Mouse (Mus musculus): ENCODE data around the gene Nek8.

Gene Nek8

DNA sequence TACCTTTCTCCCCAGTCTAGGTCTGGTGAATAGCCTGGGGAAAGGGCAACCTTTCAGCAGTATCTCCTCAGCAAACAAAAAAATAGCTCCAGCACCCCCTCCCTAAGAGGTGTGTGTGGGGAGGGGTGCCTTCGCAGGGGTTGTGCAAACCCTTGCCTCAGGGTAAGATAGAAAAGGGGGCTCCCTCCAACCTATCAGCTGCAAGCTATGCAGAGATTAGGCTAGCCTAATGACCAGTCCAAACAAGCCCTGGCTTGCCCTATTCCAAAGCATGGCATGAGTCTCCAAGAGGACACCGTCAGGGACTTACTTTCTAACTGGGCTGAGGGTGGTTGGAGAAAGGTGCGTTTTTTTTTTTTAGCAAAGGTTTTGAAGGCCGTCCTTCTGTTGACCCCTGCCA lies 10.3 kb downstream of the Nek8 start:
- no peak for DNase-seq (ENCODE audit: low read depth)

- peak; percentile 78 for DNase-seq (ENCODE audit: low read depth)
These were observed 10.7 kb downstream of the Nek8 start for GRCm38 (mm10) chr11:78165761-78166109.

- no peak for DNase-seq (ENCODE audit: low read depth)
These were observed 11.3 kb downstream of the Nek8 start, which contains the start of gene Traf4 for GRCm38 (mm10) chr11:78164924-78165760. Gene Traf4, minus strand, starts transcription at chr11:78165589.

DNA sequence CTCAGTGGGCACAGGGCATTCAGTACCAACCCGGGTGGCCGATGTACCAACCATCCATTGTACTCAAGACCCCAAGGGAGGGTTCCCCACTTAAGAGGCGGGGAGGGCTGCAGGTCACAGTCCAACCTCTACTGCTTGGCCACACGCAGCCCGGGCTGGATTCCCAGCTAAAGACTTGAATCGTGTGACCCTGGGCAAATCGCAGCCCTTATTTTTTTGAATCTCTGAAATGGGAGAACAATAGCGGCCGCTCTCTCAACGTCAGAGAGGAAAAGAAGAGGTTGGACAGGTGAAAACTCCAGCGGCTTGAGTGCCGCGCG lies 11.9 kb downstream of the Nek8 start:
- no peak for DNase-seq (ENCODE audit: low read depth)

DNA sequence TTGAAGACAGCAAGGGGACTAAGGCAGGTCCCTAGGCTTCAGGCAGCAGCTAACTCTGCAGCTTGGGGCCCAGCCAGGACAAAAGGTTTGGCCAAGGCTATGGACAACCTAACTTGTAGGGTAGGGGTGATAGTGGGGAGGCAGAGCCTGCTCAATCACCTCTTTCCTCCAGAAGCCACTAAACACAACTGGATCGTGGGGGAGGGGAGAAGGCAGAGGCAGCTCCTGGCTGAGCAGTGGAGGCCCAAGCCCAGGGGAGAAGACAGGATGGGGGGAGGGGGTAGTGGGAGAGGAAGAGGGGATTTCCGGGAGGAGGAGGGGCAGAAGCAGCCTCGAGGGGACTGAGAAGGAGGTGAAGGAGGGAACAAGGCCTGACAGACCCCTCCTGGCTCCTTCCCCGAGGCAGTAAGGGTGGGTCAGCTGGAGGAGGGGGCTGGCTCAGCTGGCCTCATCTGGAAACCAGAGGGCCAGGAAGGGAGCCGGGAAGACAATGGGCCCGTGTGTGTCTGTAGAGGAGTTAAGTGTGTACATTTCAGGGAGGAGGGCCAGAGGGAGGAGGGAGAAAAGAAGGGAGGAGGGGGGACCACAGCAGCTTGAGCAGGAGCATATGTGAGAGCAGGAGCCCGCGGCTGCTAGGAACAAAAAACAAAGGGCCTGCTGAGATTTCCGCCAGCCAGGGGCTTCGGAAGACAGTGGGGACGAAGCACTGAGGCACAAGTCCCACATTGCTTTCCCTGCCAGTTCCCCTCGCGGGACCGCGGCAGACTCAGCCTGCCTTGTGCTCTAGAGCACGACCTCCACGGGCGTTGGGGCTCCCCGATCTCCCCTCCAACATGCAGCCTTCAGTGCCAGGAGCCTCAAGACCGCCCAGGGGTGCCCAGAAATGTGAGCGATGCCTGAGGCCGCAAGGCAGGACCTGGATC lies 12.5 kb downstream of the Nek8 start:
- no peak for DNase-seq (ENCODE audit: low read depth)

GRCm38 (mm10) chr11:78163045-78163444 lies 13.4 kb downstream of the Nek8 start:
- no peak for DNase-seq (ENCODE audit: low read depth)

DNA sequence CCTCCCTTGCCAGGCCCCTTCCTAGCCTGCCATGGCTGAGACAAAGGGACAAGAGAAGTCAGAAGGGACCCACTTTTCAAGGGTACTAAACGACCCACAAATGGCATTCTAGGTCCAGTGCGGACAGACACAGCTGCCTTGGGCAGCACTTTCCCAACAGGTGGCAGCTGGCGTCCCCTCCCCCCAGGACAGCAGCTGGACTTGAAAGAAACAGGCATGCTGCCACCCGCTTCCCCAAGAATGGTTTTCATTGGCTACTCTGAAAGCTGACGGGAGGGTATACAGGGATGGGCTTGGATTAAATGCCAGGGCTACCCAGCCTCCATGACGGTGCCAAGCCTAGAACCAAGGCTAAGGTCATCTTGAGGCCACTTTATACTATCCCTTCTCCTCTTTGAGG lies 14.0 kb downstream of the Nek8 start:
- no peak for DNase-seq (ENCODE audit: low read depth)

DNA sequence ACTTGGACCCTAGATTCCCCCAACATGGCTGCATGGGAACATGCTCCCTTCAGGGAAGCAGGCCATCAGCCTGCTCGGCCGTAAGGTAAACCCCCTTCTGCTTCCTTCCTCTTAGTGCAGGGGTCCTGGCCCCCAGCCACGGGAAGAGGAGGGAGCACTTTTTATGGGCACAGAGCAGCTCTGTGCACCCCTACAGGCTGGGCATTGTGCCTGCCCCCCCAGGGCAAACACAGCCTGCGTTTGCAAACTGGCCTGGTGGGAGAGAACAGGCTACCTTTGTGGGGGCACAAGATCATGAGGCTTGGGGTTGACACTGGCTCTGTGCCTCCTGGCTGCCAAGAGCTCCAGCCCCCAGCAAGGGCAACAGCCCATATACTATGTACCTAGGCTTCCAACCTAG lies 14.5 kb downstream of the Nek8 start:
- no peak for DNase-seq (ENCODE audit: low read depth)

GRCm38 (mm10) chr11:78161169-78161568 lies 15.3 kb downstream of the Nek8 start:
- no peak for DNase-seq (ENCODE audit: low read depth)

DNA sequence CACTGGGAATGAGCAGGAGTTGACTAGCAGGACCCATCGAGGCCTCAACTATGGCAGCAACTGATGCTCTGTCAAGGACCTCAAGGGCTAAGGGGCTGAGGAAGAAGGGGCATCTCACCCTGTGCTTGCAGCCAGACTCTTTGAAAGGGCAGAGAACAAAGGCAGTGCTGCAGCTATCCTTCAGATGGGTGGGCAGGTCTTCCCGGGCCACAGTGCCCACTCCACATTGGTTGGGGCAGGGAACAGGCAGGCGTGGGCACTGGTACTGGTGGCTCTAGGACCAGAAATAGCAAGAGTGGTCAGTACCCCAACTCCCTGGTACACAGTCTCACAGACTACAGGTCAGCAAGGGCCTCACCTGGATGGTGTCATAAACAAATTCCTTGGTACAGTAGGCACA lies 15.8 kb downstream of the Nek8 start:
- DNase-seq (ENCODE audit: low read depth): no peak

DNA sequence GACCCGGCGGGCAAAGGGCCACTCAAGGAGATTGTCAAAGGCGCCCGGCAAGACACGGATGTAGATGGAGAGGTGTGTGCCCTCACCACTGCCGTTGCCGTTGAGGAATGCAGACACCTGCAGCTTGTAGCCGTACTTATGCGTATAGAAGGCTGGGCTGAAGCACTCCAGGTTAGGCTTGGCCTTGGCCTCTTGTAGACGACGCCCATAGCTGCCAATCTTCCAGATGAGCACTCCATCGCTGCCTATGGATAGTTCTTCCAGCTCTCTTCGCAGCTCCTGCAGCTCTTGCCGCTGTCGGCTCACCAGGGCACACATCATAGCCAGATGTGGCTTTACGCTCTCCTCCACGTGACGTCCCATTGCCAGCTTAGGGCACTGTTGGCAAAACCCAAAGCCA lies 16.3 kb downstream of the Nek8 start:
- DNase-seq (ENCODE audit: low read depth): no peak

DNA sequence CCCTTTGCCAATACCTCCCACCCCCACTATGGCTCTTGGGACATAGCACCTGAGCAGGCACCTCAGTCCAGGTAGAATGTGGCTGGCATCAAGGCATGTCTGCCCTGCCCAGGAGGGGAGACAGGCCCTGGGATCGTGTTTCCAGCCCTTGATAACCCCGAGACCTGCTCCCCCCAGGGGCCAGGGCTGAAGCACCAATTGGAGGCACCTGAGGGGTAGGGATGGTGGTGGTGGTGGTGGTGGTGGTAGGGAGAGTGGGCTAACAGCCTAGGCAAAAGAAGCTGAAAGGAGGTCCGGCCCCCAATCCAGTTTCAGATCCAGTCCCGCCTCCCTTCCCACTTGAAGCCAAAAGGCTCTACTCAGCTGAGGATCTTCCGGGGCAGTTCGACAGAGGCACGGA lies 16.9 kb downstream of the Nek8 start:
- no peak for DNase-seq (ENCODE audit: low read depth)

DNA sequence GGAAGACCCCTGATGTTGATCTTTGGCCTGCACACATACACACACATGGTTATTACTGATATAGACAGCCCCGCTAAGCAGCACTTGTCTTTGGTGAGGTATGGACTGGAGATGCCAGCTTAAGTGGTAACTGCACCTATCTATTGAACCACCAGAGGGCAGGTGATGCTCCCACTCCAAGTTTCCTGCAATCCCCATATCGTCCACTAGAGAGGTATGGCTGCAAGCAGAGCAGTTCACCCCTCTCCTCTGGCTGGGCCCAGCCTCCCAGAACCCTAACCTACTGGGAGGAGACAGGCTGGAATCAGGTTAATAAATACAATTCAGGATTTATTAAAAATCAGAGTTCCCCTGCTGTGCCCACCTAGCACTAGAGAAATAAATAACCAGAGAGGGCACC lies 17.4 kb downstream of the Nek8 start:
- peak; percentile 86 for DNase-seq (ENCODE audit: low read depth)

DNA sequence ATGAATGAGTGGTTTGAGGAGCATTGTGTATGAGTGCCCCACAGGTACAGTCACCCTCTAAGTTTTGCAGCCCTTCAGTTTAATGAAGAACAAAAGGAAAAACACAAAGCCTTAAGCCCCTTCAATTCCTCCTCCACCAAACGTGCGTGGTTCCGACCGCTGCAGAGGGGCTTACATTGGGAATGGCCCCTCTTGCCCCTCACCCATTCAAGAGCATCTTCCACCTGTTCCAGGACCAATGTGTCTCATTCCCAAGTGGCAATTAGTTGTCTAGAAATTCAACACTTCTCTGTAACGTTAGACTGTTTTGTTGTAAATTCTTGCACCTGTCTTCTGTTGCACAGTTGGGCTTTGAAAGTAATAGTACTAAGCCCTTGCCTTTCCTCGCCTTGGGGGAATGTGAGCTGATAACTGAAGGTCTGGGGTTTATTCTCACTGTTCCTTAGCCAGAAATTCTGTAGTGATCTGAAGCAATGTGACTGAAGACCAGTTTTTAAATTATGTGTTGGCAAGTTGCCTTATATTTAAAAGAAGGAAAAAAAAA lies 20.2 kb downstream of the Nek8 start:
- DNase-seq (ENCODE audit: low read depth): no peak

- DNase-seq (ENCODE audit: low read depth): no peak
These were observed 20.8 kb downstream of the Nek8 start for GRCm38 (mm10) chr11:78155674-78156073.

GRCm38 (mm10) chr11:78153778-78154177 lies 22.7 kb downstream of the Nek8 start:
- no peak for DNase-seq (ENCODE audit: low read depth)

DNA sequence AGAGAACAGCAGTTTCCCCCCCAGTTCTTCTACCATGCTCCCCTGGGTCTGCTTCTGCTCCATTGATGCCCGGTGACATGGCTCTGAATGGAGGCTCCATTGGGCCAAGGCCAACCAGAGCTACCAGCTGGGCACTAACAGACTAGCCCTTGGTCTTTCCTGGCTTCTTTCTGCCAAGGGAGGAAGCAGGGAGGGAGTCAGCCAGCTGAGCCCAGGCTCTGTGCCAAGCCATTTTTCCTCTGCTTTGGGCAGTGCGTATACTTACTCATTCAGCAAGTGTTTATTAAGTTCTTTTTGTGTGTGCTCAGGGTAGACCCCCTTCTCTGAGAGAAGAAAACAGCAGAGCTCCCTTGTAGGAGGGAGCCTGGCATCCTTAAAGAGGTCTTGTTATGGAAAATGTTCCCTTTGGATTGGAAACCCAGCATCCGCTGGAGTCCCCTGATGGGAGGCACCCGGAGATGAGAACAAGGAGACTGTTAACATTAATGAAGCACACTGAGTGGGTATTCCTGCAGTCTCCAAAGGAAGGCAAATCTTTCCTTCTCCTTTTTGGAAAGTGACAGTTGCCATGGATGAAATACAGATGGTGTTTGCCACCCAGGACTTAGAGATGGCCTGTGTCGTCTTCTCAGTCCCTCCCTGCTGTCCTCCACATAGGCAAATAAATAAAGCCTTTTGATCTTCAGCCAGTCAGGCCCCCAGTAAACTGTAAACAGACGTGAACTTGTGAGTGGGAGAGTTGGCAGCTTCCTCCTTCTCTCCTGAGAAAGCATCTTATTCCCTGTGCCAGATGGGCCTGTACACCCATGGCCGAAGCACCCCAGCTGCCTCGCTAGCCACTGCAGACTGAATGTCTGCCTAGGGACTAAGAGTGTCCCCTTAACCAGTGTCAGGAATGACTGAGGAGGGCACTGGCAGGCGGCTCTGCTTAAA lies 23.9 kb downstream of the Nek8 start:
- peak; percentile 84 for DNase-seq (ENCODE audit: low read depth)

- no peak for DNase-seq (ENCODE audit: low read depth)
These were observed 25.3 kb downstream of the Nek8 start for GRCm38 (mm10) chr11:78151161-78151560.

DNA sequence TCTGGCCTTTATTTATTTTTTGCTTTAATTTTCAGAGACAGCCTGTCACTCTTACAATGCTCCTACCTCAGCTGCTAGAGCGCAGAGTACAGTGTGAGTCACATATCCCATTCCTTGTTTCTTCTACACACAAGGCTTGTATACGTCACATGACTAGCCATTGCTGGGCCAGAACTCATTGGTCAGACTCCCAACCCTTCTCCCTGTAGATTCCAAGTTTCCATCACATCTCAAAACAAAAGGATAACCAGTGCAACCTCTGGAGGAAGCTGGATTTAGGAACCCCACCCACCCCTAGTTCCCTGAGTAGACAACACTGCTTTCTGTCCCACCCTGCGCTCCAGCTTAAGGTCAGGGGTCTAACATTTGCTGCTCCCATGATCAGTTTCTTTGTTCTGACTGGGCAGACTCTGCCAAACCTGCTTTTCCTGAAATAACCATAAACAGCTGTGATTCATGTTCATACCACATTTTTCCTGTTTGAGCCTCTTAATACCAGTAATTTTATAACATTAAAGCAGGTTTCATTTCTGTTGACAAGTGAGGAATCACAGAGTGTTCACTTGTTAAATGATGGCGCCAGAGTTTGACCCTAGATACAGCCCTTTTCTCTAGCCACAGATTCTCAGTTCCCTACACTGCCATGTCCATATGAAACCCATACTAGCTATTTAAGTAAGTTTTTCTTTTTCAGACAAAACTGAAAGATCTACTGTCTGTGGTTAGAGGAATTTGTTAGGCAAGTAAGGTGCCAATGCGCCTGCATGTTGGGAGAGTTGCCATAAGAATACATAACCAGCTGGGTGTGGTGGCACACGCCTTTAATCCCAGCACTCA lies 29.6 kb downstream of the Nek8 start:
- peak; percentile 81 for DNase-seq (ENCODE audit: low read depth)

GRCm38 (mm10) chr11:78146168-78146567 lies 30.3 kb downstream of the Nek8 start:
- no peak for DNase-seq (ENCODE audit: low read depth)

DNA sequence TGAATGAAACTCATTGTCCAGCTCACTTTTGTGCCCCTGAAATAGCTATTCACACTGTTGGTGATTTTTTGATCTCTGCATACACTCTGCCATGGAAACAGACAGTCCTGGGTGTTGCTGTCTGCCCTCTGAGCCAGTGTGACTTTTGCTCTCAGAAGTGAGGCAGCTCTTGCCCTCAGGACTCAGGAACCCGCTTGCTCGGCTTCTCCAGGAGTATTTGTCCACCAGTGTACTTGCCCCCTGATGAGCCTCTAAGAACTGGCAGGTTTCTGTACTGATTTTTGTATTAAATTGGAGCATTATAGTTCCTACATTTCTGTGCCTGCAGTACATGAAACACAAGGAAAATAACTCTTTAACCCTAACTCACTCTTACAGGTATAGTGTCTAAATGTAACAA lies 33.0 kb downstream of the Nek8 start:
- no peak for DNase-seq (ENCODE audit: low read depth)

Data from fibroblast of lung, adult 2 months (primary cell).